12 mouse cellular contexts compared by ENCODE assay signal in genomic region chr3:87981214-87981760, GRCm38 (mm10). TPM values are rescaled to one million over a fixed set of nuclear protein-coding genes. Genes with fewer than 3 reads are reported as not detected.
DNase-seq lines count a peak whose midpoint lies in the region; ATAC-seq and TF ChIP-seq lines count a peak whose summit lies in the region.
"Had no signal": no experiment of that assay in that cellular context is flagged by ENCODE, and none has a peak within 500 bp of the region (broad histone marks: within the 10 kb centered on the region; RNA-seq: fewer than 3 reads in every experiment).

No protein-coding gene starts in this region.

- DNase-seq in hindbrain, embryonic 11.5 days (ENCODE audit: low spot score), result no peak
- no peak for DNase-seq in limb, embryonic 10.5 days (ENCODE audit: low spot score)
- no peak for DNase-seq in stomach, postnatal 0 days (ENCODE audit: low spot score)
- no peak for DNase-seq in layer of hippocampus, postnatal 36 days
- DNase-seq: cerebellum, postnatal 36 days had no signal

- H3K4me2 ChIP-seq in hindbrain, embryonic 11.5 days (replicated peaks; ENCODE audit: low read depth, low read length), result no peak overlapping the region
- H3K4me2 ChIP-seq in hindbrain, embryonic 16.5 days (ENCODE audit: low read length), result no peak overlapping the region
- no peak overlapping the region for H3K4me2 ChIP-seq in neural tube, embryonic 13.5 days
- no peak overlapping the region for H3K4me2 ChIP-seq in neural tube, embryonic 15.5 days
- H3K4me2 ChIP-seq in stomach, postnatal 0 days (replicated peaks; ENCODE audit: low read depth), result no peak overlapping the region

- H3K27me3 ChIP-seq in hindbrain, embryonic 11.5 days (ENCODE audit: control insufficient read depth, insufficient read depth, low read length), result no peaks in the 10 kb centered on the region
- no peaks in the 10 kb centered on the region for H3K27me3 ChIP-seq in hindbrain, embryonic 16.5 days (replicated peaks; ENCODE audit: control insufficient read depth, insufficient read depth, low read length)
- H3K27me3 ChIP-seq in neural tube, embryonic 13.5 days, result no peaks in the 10 kb centered on the region
- no peaks in the 10 kb centered on the region for H3K27me3 ChIP-seq in neural tube, embryonic 15.5 days (replicated peaks)
- H3K27me3 ChIP-seq in limb, embryonic 10.5 days (ENCODE audit: low read depth, poor library complexity, severe bottlenecking), result peaks cover 20% of the 10 kb centered on the region
- no peaks in the 10 kb centered on the region for H3K27me3 ChIP-seq in stomach, postnatal 0 days (ENCODE audit: control insufficient read depth, insufficient read depth, low read length)

- peaks cover 35% of the 10 kb centered on the region for H3K4me1 ChIP-seq in hindbrain, embryonic 11.5 days (replicated peaks; ENCODE audit: control insufficient read depth, insufficient read depth, low read length)
- peaks cover 28% of the 10 kb centered on the region for H3K4me1 ChIP-seq in hindbrain, embryonic 16.5 days (ENCODE audit: control insufficient read depth, insufficient read depth, low read depth, low read length)
- H3K4me1 ChIP-seq in neural tube, embryonic 13.5 days (replicated peaks), result peaks cover 71% of the 10 kb centered on the region
- H3K4me1 ChIP-seq in neural tube, embryonic 15.5 days, result peaks cover 59% of the 10 kb centered on the region
- peaks cover 57% of the 10 kb centered on the region for H3K4me1 ChIP-seq in limb, embryonic 10.5 days
- H3K4me1 ChIP-seq in stomach, postnatal 0 days (replicated peaks; ENCODE audit: control insufficient read depth, insufficient read depth), result peaks cover 12% of the 10 kb centered on the region

- WGBS in hindbrain, embryonic 11.5 days, result 87% methylated on average over 6 of the region's 6 CpGs
- WGBS in hindbrain, embryonic 16.5 days, result 78% methylated on average over 6 of the region's 6 CpGs
- WGBS in neural tube, embryonic 13.5 days, result 86% methylated on average over 6 of the region's 6 CpGs
- WGBS in neural tube, embryonic 15.5 days, result 88% methylated on average over 6 of the region's 6 CpGs
- WGBS in limb, embryonic 10.5 days, result 87% methylated on average over 6 of the region's 6 CpGs
- 77% methylated on average over 6 of the region's 6 CpGs for WGBS in stomach, postnatal 0 days

- TF ChIP-seq CTCF in stomach, postnatal 0 days (IDR thresholded peaks at IDR 0.05; ENCODE audit: low read depth), result no peak

- H3K9me3 ChIP-seq in hindbrain, embryonic 11.5 days (ENCODE audit: control insufficient read depth, low read length), result no peaks in the 10 kb centered on the region
- no peaks in the 10 kb centered on the region for H3K9me3 ChIP-seq in hindbrain, embryonic 16.5 days (ENCODE audit: control insufficient read depth, low read length)
- H3K9me3 ChIP-seq in neural tube, embryonic 13.5 days, result no peaks in the 10 kb centered on the region
- no peaks in the 10 kb centered on the region for H3K9me3 ChIP-seq in neural tube, embryonic 15.5 days (replicated peaks)
- no peaks in the 10 kb centered on the region for H3K9me3 ChIP-seq in limb, embryonic 10.5 days (replicated peaks)
- H3K9me3 ChIP-seq in stomach, postnatal 0 days (ENCODE audit: control insufficient read depth, low read length), result no peaks in the 10 kb centered on the region

- H3K36me3 ChIP-seq in hindbrain, embryonic 11.5 days (ENCODE audit: control insufficient read depth, insufficient read depth, low read length), result peaks cover 8% of the 10 kb centered on the region; the same call in 1 of the 2 replicates
- no peaks in the 10 kb centered on the region for H3K36me3 ChIP-seq in hindbrain, embryonic 16.5 days (ENCODE audit: control insufficient read depth, insufficient read depth, low read length)
- H3K36me3 ChIP-seq in neural tube, embryonic 13.5 days, result peaks cover 15% of the 10 kb centered on the region
- H3K36me3 ChIP-seq in neural tube, embryonic 15.5 days, result no peaks in the 10 kb centered on the region; the same call in 1 of the 2 replicates
- H3K36me3 ChIP-seq in limb, embryonic 10.5 days, result peaks cover 11% of the 10 kb centered on the region
- no peaks in the 10 kb centered on the region; the same call in 1 of the 2 replicates for H3K36me3 ChIP-seq in stomach, postnatal 0 days (ENCODE audit: control insufficient read depth, insufficient read depth, low read length)

- ATAC-seq in hindbrain, embryonic 11.5 days (ENCODE audit: low FRiP score), result no peak
- ATAC-seq in hindbrain, embryonic 16.5 days, result no peak
- ATAC-seq in neural tube, embryonic 13.5 days (ENCODE audit: low read depth), result no peak
- no peak for ATAC-seq in neural tube, embryonic 15.5 days (ENCODE audit: low FRiP score)
- ATAC-seq in stomach, postnatal 0 days (ENCODE audit: low FRiP score, low TSS enrichment), result no peak
- ATAC-seq in inflammation-experienced regulatory T-cells, adult 6 months, result no peak

- H3K4me3 ChIP-seq in hindbrain, embryonic 11.5 days (ENCODE audit: low read depth, low read length), result no peak overlapping the region
- H3K4me3 ChIP-seq in hindbrain, embryonic 16.5 days (ENCODE audit: low read length), result no peak overlapping the region
- H3K4me3 ChIP-seq in neural tube, embryonic 13.5 days, result no peak overlapping the region
- no peak overlapping the region for H3K4me3 ChIP-seq in neural tube, embryonic 15.5 days (replicated peaks)
- no peak overlapping the region for H3K4me3 ChIP-seq in limb, embryonic 10.5 days
- no peak overlapping the region for H3K4me3 ChIP-seq in stomach, postnatal 0 days (ENCODE audit: low read depth, low read length)
- H3K4me3 ChIP-seq: layer of hippocampus, adult 2 months had no signal

- no peak overlapping the region for H3K9ac ChIP-seq in hindbrain, embryonic 11.5 days (ENCODE audit: low read depth, low read length)
- no peak overlapping the region for H3K9ac ChIP-seq in hindbrain, embryonic 16.5 days (ENCODE audit: low read depth, low read length)
- no peak overlapping the region for H3K9ac ChIP-seq in neural tube, embryonic 13.5 days
- no peak overlapping the region for H3K9ac ChIP-seq in neural tube, embryonic 15.5 days (replicated peaks)
- H3K9ac ChIP-seq in stomach, postnatal 0 days (ENCODE audit: low read length), result no peak overlapping the region

- no peak for TF ChIP-seq EP300 in stomach, postnatal 0 days (optimal IDR thresholded peaks at IDR 0.05)

- 0 out of 2 replicates have a peak overlapping the region, but pooled peaks have one; percentile 83 for H3K27ac ChIP-seq in hindbrain, embryonic 11.5 days (ENCODE audit: low read depth, low read length)
- H3K27ac ChIP-seq in hindbrain, embryonic 16.5 days (ENCODE audit: low read depth, low read length), result no peak overlapping the region
- H3K27ac ChIP-seq in neural tube, embryonic 13.5 days (replicated peaks), result peak overlapping the region; percentile 81; the same call in 1 of the 2 replicates
- H3K27ac ChIP-seq in neural tube, embryonic 15.5 days (replicated peaks), result no peak overlapping the region
- peak overlapping the region; percentile 80; the same call in 1 of the 2 replicates for H3K27ac ChIP-seq in limb, embryonic 10.5 days
- peak overlapping the region; percentile 89 for H3K27ac ChIP-seq in stomach, postnatal 0 days (replicated peaks)
- H3K27ac ChIP-seq: layer of hippocampus, adult 2 months had no signal

RNA-seq across cellular contexts. Expression of gene Nes, which starts 10.4 kb away (rescaled TPM):
- 71.6 and 87.9 TPM in 2 replicates for polyA plus RNA-seq in hindbrain, embryonic 11.5 days (2014; fragmentation: Nextera tagmentation; extraction: Ambion mirVana)
- 15.6 and 20.2 TPM in 2 replicates for polyA plus RNA-seq in hindbrain, embryonic 16.5 days (2015; fragmentation: Nextera tagmentation; extraction: Ambion mirVana)
- polyA plus RNA-seq in neural tube, embryonic 13.5 days (2015; fragmentation: Nextera tagmentation; extraction: Ambion mirVana), result 44.1 and 47.1 TPM in 2 replicates
- polyA plus RNA-seq in neural tube, embryonic 15.5 days (2015; fragmentation: Nextera tagmentation; extraction: Ambion mirVana), result 22.5 and 22.8 TPM in 2 replicates
- 13.5 and 14.6 TPM in 2 replicates for polyA plus RNA-seq in limb, embryonic 10.5 days (2016; fragmentation: Nextera tagmentation; extraction: Ambion mirVana)
- 5.3 and 5.7 TPM in 2 replicates for polyA plus RNA-seq in stomach, postnatal 0 days (2015; fragmentation: Nextera tagmentation; extraction: Ambion mirVana)
- 1 to 10 TPM; 4.0 to 5.4 TPM for total RNA-seq in layer of hippocampus, postnatal 36 days (2021)
- polyA plus RNA-seq in inflammation-experienced regulatory T-cells, adult 6 months (2017; shearing (Covaris generic)), result not detected

RNA-seq across cellular contexts. Expression of gene Bcan, which starts 18.7 kb away (rescaled TPM):
- polyA plus RNA-seq in hindbrain, embryonic 11.5 days (2014; fragmentation: Nextera tagmentation; extraction: Ambion mirVana), result 0.21 and 0.82 TPM in 2 replicates
- 150 and 186 TPM in 2 replicates for polyA plus RNA-seq in hindbrain, embryonic 16.5 days (2015; fragmentation: Nextera tagmentation; extraction: Ambion mirVana)
- 37.8 and 41.3 TPM in 2 replicates for polyA plus RNA-seq in neural tube, embryonic 13.5 days (2015; fragmentation: Nextera tagmentation; extraction: Ambion mirVana)
- polyA plus RNA-seq in neural tube, embryonic 15.5 days (2015; fragmentation: Nextera tagmentation; extraction: Ambion mirVana), result 127 and 139 TPM in 2 replicates
- not detected in 2 replicates for polyA plus RNA-seq in limb, embryonic 10.5 days (2016; fragmentation: Nextera tagmentation; extraction: Ambion mirVana)
- polyA plus RNA-seq in stomach, postnatal 0 days (2015; fragmentation: Nextera tagmentation; extraction: Ambion mirVana), result 0.08 and 0.18 TPM in 2 replicates
- total RNA-seq in layer of hippocampus, postnatal 36 days (2021), result 100 to 1,000 TPM; 296 to 327 TPM
- polyA plus RNA-seq in inflammation-experienced regulatory T-cells, adult 6 months (2017; shearing (Covaris generic)), result not detected

RNA-seq across cellular contexts. Expression of gene Crabp2, which starts 32.8 kb away (rescaled TPM):
- 738 and 794 TPM in 2 replicates for polyA plus RNA-seq in hindbrain, embryonic 11.5 days (2014; fragmentation: Nextera tagmentation; extraction: Ambion mirVana)
- polyA plus RNA-seq in hindbrain, embryonic 16.5 days (2015; fragmentation: Nextera tagmentation; extraction: Ambion mirVana), result 49.1 and 52.4 TPM in 2 replicates
- polyA plus RNA-seq in neural tube, embryonic 13.5 days (2015; fragmentation: Nextera tagmentation; extraction: Ambion mirVana), result 193 and 205 TPM in 2 replicates
- polyA plus RNA-seq in neural tube, embryonic 15.5 days (2015; fragmentation: Nextera tagmentation; extraction: Ambion mirVana), result 81.1 and 86.0 TPM in 2 replicates
- 944 and 1,066 TPM in 2 replicates for polyA plus RNA-seq in limb, embryonic 10.5 days (2016; fragmentation: Nextera tagmentation; extraction: Ambion mirVana)
- polyA plus RNA-seq in stomach, postnatal 0 days (2015; fragmentation: Nextera tagmentation; extraction: Ambion mirVana), result 40.4 and 44.3 TPM in 2 replicates
- total RNA-seq in layer of hippocampus, postnatal 36 days (2021), result 1 to 10 TPM; 1.3 to 3.5 TPM
- not detected for polyA plus RNA-seq in inflammation-experienced regulatory T-cells, adult 6 months (2017; shearing (Covaris generic))

RNA-seq across cellular contexts. Expression of gene Hapln2, which starts 46.1 kb away (rescaled TPM):
- polyA plus RNA-seq in hindbrain, embryonic 11.5 days (2014; fragmentation: Nextera tagmentation; extraction: Ambion mirVana), result not detected in 2 replicates
- 0.30 and 0.66 TPM in 2 replicates for polyA plus RNA-seq in hindbrain, embryonic 16.5 days (2015; fragmentation: Nextera tagmentation; extraction: Ambion mirVana)
- 0.36 and 0.40 TPM in 2 replicates for polyA plus RNA-seq in neural tube, embryonic 13.5 days (2015; fragmentation: Nextera tagmentation; extraction: Ambion mirVana)
- 0.34 and 0.90 TPM in 2 replicates for polyA plus RNA-seq in neural tube, embryonic 15.5 days (2015; fragmentation: Nextera tagmentation; extraction: Ambion mirVana)
- 0.06 TPM in 1 of 2 replicates, not detected in the other for polyA plus RNA-seq in limb, embryonic 10.5 days (2016; fragmentation: Nextera tagmentation; extraction: Ambion mirVana)
- not detected in 2 replicates for polyA plus RNA-seq in stomach, postnatal 0 days (2015; fragmentation: Nextera tagmentation; extraction: Ambion mirVana)
- 10 to 100 TPM; 14.9 to 18.0 TPM for total RNA-seq in layer of hippocampus, postnatal 36 days (2021)
- polyA plus RNA-seq in inflammation-experienced regulatory T-cells, adult 6 months (2017; shearing (Covaris generic)), result not detected
- total RNA-seq: ES-E14 had no signal
- polyA plus RNA-seq: gonadal fat pad, adult 2 months had no signal

RNA-seq across cellular contexts. Expression of gene Rrnad1, which starts 50.8 kb away (rescaled TPM):
- 13.7 and 17.9 TPM in 2 replicates for polyA plus RNA-seq in hindbrain, embryonic 11.5 days (2014; fragmentation: Nextera tagmentation; extraction: Ambion mirVana)
- 20.5 and 24.8 TPM in 2 replicates for polyA plus RNA-seq in hindbrain, embryonic 16.5 days (2015; fragmentation: Nextera tagmentation; extraction: Ambion mirVana)
- 20.1 and 22.2 TPM in 2 replicates for polyA plus RNA-seq in neural tube, embryonic 13.5 days (2015; fragmentation: Nextera tagmentation; extraction: Ambion mirVana)
- 19.3 and 19.7 TPM in 2 replicates for polyA plus RNA-seq in neural tube, embryonic 15.5 days (2015; fragmentation: Nextera tagmentation; extraction: Ambion mirVana)
- polyA plus RNA-seq in limb, embryonic 10.5 days (2016; fragmentation: Nextera tagmentation; extraction: Ambion mirVana), result 21.1 and 21.7 TPM in 2 replicates
- 7.1 and 7.6 TPM in 2 replicates for polyA plus RNA-seq in stomach, postnatal 0 days (2015; fragmentation: Nextera tagmentation; extraction: Ambion mirVana)
- total RNA-seq in layer of hippocampus, postnatal 36 days (2021), result 10 to 100 TPM; 23.5 to 27.9 TPM
- 10 to 100 TPM; 19.5 to 30.1 (median 28.6) TPM for polyA plus RNA-seq in inflammation-experienced regulatory T-cells, adult 6 months (2017; shearing (Covaris generic))

Comparison
In these comparisons a context has a peak if more than half of its experiments do, and no peak if none do; other contexts are left out.
1. H3K27ac ChIP-seq: peak in hindbrain, embryonic 11.5 days (single experiment), neural tube, embryonic 13.5 days (single experiment), limb, embryonic 10.5 days (single experiment) and stomach, postnatal 0 days (single experiment); none in hindbrain, embryonic 16.5 days (single experiment) and neural tube, embryonic 15.5 days (single experiment).
2. RNA of gene Bcan, which starts 18.7 kb away (polyA plus RNA-seq): 150 to 186 TPM in hindbrain, embryonic 16.5 days, 127 to 139 TPM in neural tube, embryonic 15.5 days and 37.8 to 41.3 TPM in neural tube, embryonic 13.5 days; 0.21 to 0.82 TPM in hindbrain, embryonic 11.5 days, 0.08 to 0.18 TPM in stomach, postnatal 0 days, not detected in limb, embryonic 10.5 days and not detected in inflammation-experienced regulatory T-cells, adult 6 months; every median in the first group is over 10 times any median in the second.
3. RNA of gene Crabp2, which starts 32.8 kb away (polyA plus RNA-seq): 944 to 1,066 TPM in limb, embryonic 10.5 days, 738 to 794 TPM in hindbrain, embryonic 11.5 days, 193 to 205 TPM in neural tube, embryonic 13.5 days, 81.1 to 86.0 TPM in neural tube, embryonic 15.5 days, 49.1 to 52.4 TPM in hindbrain, embryonic 16.5 days and 40.4 to 44.3 TPM in stomach, postnatal 0 days; not detected in inflammation-experienced regulatory T-cells, adult 6 months; every median in the first group is over 10 times any median in the second.